In genomic region chr6:67149425-67149824, GRCm38 (mm10) we compare ENCODE assay signal across 21 mouse cellular contexts.
A peak's percentile ranks its signal among the peaks of the same experiment; 100 is the strongest.
DNase-seq lines count a peak whose midpoint lies in the region; ATAC-seq and TF ChIP-seq lines count a peak whose summit lies in the region.
"Had no signal": no experiment of that assay in that cellular context is flagged by ENCODE, and none has a peak within 500 bp of the region (broad histone marks: within the 10 kb centered on the region; RNA-seq: fewer than 3 reads in every experiment).

No protein-coding gene starts in this region.

- TF ChIP-seq CTCF in stomach, postnatal 0 days (IDR thresholded peaks at IDR 0.05; ENCODE audit: low read depth): no peak

- no peak overlapping the region for H3K4me3 ChIP-seq in heart, embryonic 10.5 days
- H3K4me3 ChIP-seq in heart, embryonic 11.5 days (ENCODE audit: low read depth, low read length): no peak overlapping the region
- H3K4me3 ChIP-seq in liver, embryonic 13.5 days (replicated peaks): no peak overlapping the region
- no peak overlapping the region for H3K4me3 ChIP-seq in stomach, postnatal 0 days (ENCODE audit: low read depth, low read length)
- no peak overlapping the region for H3K4me3 ChIP-seq in forebrain, embryonic 10.5 days
- H3K4me3 ChIP-seq: embryonic facial prominence, embryonic 10.5 days; erythroblast, embryonic 14.5 days; gastrocnemius, adult 2 months; limb, embryonic 10.5 days had no signal

- 10% methylated on average over 2 of the region's 2 CpGs for WGBS in heart, embryonic 10.5 days
- 11% methylated on average over 2 of the region's 2 CpGs for WGBS in heart, embryonic 11.5 days (ENCODE audit: insufficient replicate concordance)
- WGBS in liver, embryonic 13.5 days (ENCODE audit: insufficient replicate concordance): 11% methylated on average over 2 of the region's 2 CpGs
- 39% methylated on average over 2 of the region's 2 CpGs for WGBS in stomach, postnatal 0 days
- whole genome bisulfite sequencing in forebrain, embryonic 10.5 days: 87% methylated on average over 2 of the region's 2 CpGs

- H3K36me3 ChIP-seq in heart, embryonic 10.5 days: no peaks in the 10 kb centered on the region
- no peaks in the 10 kb centered on the region for H3K36me3 ChIP-seq in heart, embryonic 11.5 days (ENCODE audit: control insufficient read depth, insufficient read depth, low read length)
- H3K36me3 ChIP-seq in liver, embryonic 13.5 days: no peaks in the 10 kb centered on the region
- no peaks in the 10 kb centered on the region for H3K36me3 ChIP-seq in stomach, postnatal 0 days (ENCODE audit: control insufficient read depth, insufficient read depth, low read length)
- H3K36me3 ChIP-seq in forebrain, embryonic 10.5 days (replicated peaks): no peaks in the 10 kb centered on the region
- H3K36me3 ChIP-seq: embryonic facial prominence, embryonic 10.5 days; limb, embryonic 10.5 days had no signal

- no peak overlapping the region for H3K27ac ChIP-seq in heart, embryonic 10.5 days
- H3K27ac ChIP-seq in heart, embryonic 11.5 days (ENCODE audit: low read depth, low read length): no peak overlapping the region
- peak overlapping the region; percentile 44 for H3K27ac ChIP-seq in liver, embryonic 13.5 days
- H3K27ac ChIP-seq in stomach, postnatal 0 days (replicated peaks): no peak overlapping the region
- no peak overlapping the region for H3K27ac ChIP-seq in forebrain, embryonic 10.5 days
- H3K27ac ChIP-seq: embryonic facial prominence, embryonic 10.5 days; gastrocnemius, adult 2 months; hindbrain, embryonic 14.5 days; limb, embryonic 10.5 days had no signal

- H3K4me2 ChIP-seq in heart, embryonic 11.5 days: no peak overlapping the region
- H3K4me2 ChIP-seq in liver, embryonic 13.5 days: no peak overlapping the region
- H3K4me2 ChIP-seq in stomach, postnatal 0 days (replicated peaks; ENCODE audit: low read depth): no peak overlapping the region
- H3K4me2 ChIP-seq: hindbrain, embryonic 14.5 days; lung, embryonic 14.5 days had no signal

- TF ChIP-seq EP300 in stomach, postnatal 0 days (optimal IDR thresholded peaks at IDR 0.05): no peak

- no peak overlapping the region for H3K9ac ChIP-seq in heart, embryonic 11.5 days (ENCODE audit: low read depth, low read length)
- H3K9ac ChIP-seq in liver, embryonic 13.5 days: no peak overlapping the region
- no peak overlapping the region for H3K9ac ChIP-seq in stomach, postnatal 0 days (ENCODE audit: low read length)
- H3K9ac ChIP-seq: hindbrain, embryonic 14.5 days; lung, embryonic 14.5 days had no signal

- no peaks in the 10 kb centered on the region for H3K9me3 ChIP-seq in heart, embryonic 10.5 days
- H3K9me3 ChIP-seq in heart, embryonic 11.5 days (replicated peaks; ENCODE audit: control insufficient read depth, low read length): no peaks in the 10 kb centered on the region
- no peaks in the 10 kb centered on the region for H3K9me3 ChIP-seq in liver, embryonic 13.5 days (replicated peaks)
- no peaks in the 10 kb centered on the region for H3K9me3 ChIP-seq in stomach, postnatal 0 days (ENCODE audit: control insufficient read depth, low read length)
- no peaks in the 10 kb centered on the region for H3K9me3 ChIP-seq in forebrain, embryonic 10.5 days
- H3K9me3 ChIP-seq: embryonic facial prominence, embryonic 10.5 days; limb, embryonic 10.5 days had no signal

- ATAC-seq in heart, embryonic 11.5 days (replicated peaks; ENCODE audit: insufficient number of reproducible peaks, low FRiP score, low TSS enrichment): no peak
- ATAC-seq in erythroid progenitor cell, adult 5-6 weeks (replicated peaks; ENCODE audit: low FRiP score, poor library complexity, severe bottlenecking): peak; percentile 60
- ATAC-seq in liver, embryonic 13.5 days (ENCODE audit: low read depth): peak; percentile 79
- peak; percentile 83 for ATAC-seq in stomach, postnatal 0 days (ENCODE audit: low FRiP score, low TSS enrichment)

- peak; percentile 68 for DNase-seq in heart, embryonic 10.5 days (ENCODE audit: low spot score)
- DNase-seq in liver, embryonic 13.5 days: peak; percentile 39
- DNase-seq in stomach, postnatal 0 days (ENCODE audit: low spot score): peak; percentile 45
- DNase-seq in retina, embryonic 14.5 days (ENCODE audit: low spot score): no peak
- no peak for DNase-seq in forebrain, embryonic 10.5 days (ENCODE audit: extremely low spot score, low spot score)
- DNase-seq: adrenal gland, postnatal 10 days; cerebellum, adult 11 months; cerebellum, postnatal 36 days; gastrocnemius, adult 2 months; kidney, adult 11 months; kidney, postnatal 36 days; lung, embryonic 14.5 days; right cerebral cortex, adult 18-20 months; spleen, adult 18-20 months had no signal

- peaks cover 35% of the 10 kb centered on the region for H3K27me3 ChIP-seq in heart, embryonic 10.5 days (ENCODE audit: insufficient read depth, poor library complexity, severe bottlenecking)
- peaks cover 4% of the 10 kb centered on the region for H3K27me3 ChIP-seq in heart, embryonic 11.5 days (ENCODE audit: control insufficient read depth, insufficient read depth, low read length)
- H3K27me3 ChIP-seq in liver, embryonic 13.5 days: no peaks in the 10 kb centered on the region
- H3K27me3 ChIP-seq in stomach, postnatal 0 days (ENCODE audit: control insufficient read depth, insufficient read depth, low read length): no peaks in the 10 kb centered on the region
- no peaks in the 10 kb centered on the region for H3K27me3 ChIP-seq in forebrain, embryonic 10.5 days (ENCODE audit: poor library complexity, severe bottlenecking)
- H3K27me3 ChIP-seq: CH12.LX had no signal

- H3K4me1 ChIP-seq in heart, embryonic 10.5 days: peaks cover 14% of the 10 kb centered on the region
- H3K4me1 ChIP-seq in heart, embryonic 11.5 days (ENCODE audit: control insufficient read depth, insufficient read depth, low read length): peaks cover 8% of the 10 kb centered on the region; the same call in 1 of the 2 replicates
- H3K4me1 ChIP-seq in liver, embryonic 13.5 days (replicated peaks): peaks cover 33% of the 10 kb centered on the region
- no peaks in the 10 kb centered on the region for H3K4me1 ChIP-seq in stomach, postnatal 0 days (replicated peaks; ENCODE audit: control insufficient read depth, insufficient read depth)
- peaks cover 12% of the 10 kb centered on the region for H3K4me1 ChIP-seq in forebrain, embryonic 10.5 days

Comparison
In these comparisons a context has a peak if more than half of its experiments do, and no peak if none do; other contexts are left out.
1. DNase-seq: peak in heart, embryonic 10.5 days (single experiment), liver, embryonic 13.5 days (single experiment) and stomach, postnatal 0 days (single experiment); none in retina, embryonic 14.5 days (single experiment) and forebrain, embryonic 10.5 days (single experiment).